Mouse (Mus musculus) heart, adult 2 months (tissue): ENCODE measurements around the gene Ninj1. TPM values are rescaled to one million over a fixed set of nuclear protein-coding genes. Genes with fewer than 3 reads are reported as not detected.

Experiments used
- DNase-seq, 2 experiments: peaks; one replicate each; pipeline ENCODE4 v3.0.0; 2021
- H3K27ac ChIP-seq: fragments of 200-600 bp; 2 replicates; pipeline ENCODE4 v1.8.1; 2022
- H3K27me3 ChIP-seq: fragments of 200-500 bp; 2 replicates; pipeline ENCODE4 v1.6.1; 2012; ENCODE audit warnings: mild to moderate bottlenecking, low read length, inconsistent platforms, mixed read lengths; ENCODE audit not compliant: control insufficient read depth, insufficient read depth
- H3K36me3 ChIP-seq: fragments of 200-500 bp; 2 replicates; pipeline ENCODE4 v1.6.1; 2012; ENCODE audit warnings: low read length, inconsistent platforms; ENCODE audit not compliant: control insufficient read depth, insufficient read depth
- H3K4me1 ChIP-seq: fragments of 200-500 bp; 2 replicates; pipeline ENCODE4 v1.6.1; 2011; ENCODE audit warnings: low read length; ENCODE audit not compliant: control insufficient read depth, insufficient read depth
- H3K4me3 ChIP-seq: fragments of 200-600 bp; 2 replicates; pipeline ENCODE4 v1.8.1; 2022
- H3K79me2 ChIP-seq: fragments of 200-500 bp; replicated peaks from 2 replicates; pipeline ENCODE4 v1.6.1; 2012; ENCODE audit warnings: mild to moderate bottlenecking, inconsistent platforms, low read length, moderate library complexity, mixed read lengths; ENCODE audit not compliant: control insufficient read depth, insufficient read depth
- H3K9ac ChIP-seq: fragments of 200-500 bp; 2 replicates; pipeline ENCODE4 v1.6.1; 2012; ENCODE audit warnings: low read depth, mild to moderate bottlenecking, control low read depth, inconsistent platforms, low read length, mixed read lengths
- CTCF ChIP-seq: fragments of 200-600 bp; IDR thresholded peaks from 2 replicates; pipeline ENCODE4 v1.8.1; 2022; ENCODE audit warnings: antibody characterized with exemption, mild to moderate bottlenecking, moderate library complexity
- EP300 ChIP-seq: fragments of 200-500 bp; IDR thresholded peaks from 2 replicates; pipeline ENCODE4 v1.6.1; 2011; ENCODE audit warnings: low read depth, low read length, control low read depth; ENCODE audit not compliant: insufficient read depth
- POLR2A ChIP-seq: fragments of 200-500 bp; IDR thresholded peaks from 2 replicates; pipeline ENCODE4 v1.6.1; 2011; ENCODE audit warnings: mild to moderate bottlenecking, low read depth, low read length, control low read depth; ENCODE audit not compliant: insufficient read depth
- WGBS: fragments of 180-500 bp; shearing (Covaris S2); methylation state at CpG from one replicate; pipeline ENCODE4 v1.1.7; 2018; 5-methylcytosine and 5-hydroxymethylcytosine counted together
- intact Hi-C: fragments of 180-260 bp; cut with DNase I; formaldehyde crosslinking; loops from one replicate; pipeline ENCODE4 v1.15.1; 2025
- polyA plus RNA-seq: library from polyadenylated mRNA; depleted of rRNA; stranded (reverse); fragments of >200 nt; gene quantifications from 2 replicates; pipeline ENCODE4 v1.2.3, GENCODE M21; 2012
- total RNA-seq, 2 experiments: library from RNA; stranded (reverse); gene quantifications; 2 replicates each; pipeline ENCODE4 v1.2.3; 2021

The Ninj1 gene
- total and polyA plus RNA-seq, 3 experiments = 108 to 220 (median 152) TPM

- Histone ChIP-seq H3K9ac (no peak overlapping the region), H3K36me3 (no peaks in the 10 kb centered on the region), H3K4me1 (peaks cover 7% of the 10 kb centered on the region), H3K79me2 (no peaks in the 10 kb centered on the region), H3K27me3 (no peaks in the 10 kb centered on the region), H3K27ac (no peak overlapping the region), H3K4me3 (no peak overlapping the region)
- WGBS = 89% methylated on average over 3 of the region's 3 CpGs
- TF ChIP-seq POLR2A (no peak), EP300 (no peak), CTCF (no peak)
- intact Hi-C loops = no loop called here
- peak in 1 of 2 experiments; percentile 4 for DNase-seq
Measured at GRCm38 (mm10) chr13:49181411-49181984, 5.8 kb upstream of the Ninj1 start.

- Histone ChIP-seq H3K27ac (no peak overlapping the region), H3K4me3 (no peak overlapping the region), H3K36me3 (no peaks in the 10 kb centered on the region), H3K79me2 (no peaks in the 10 kb centered on the region), H3K4me1 (peaks cover 14% of the 10 kb centered on the region), H3K9ac (no peak overlapping the region), H3K27me3 (no peaks in the 10 kb centered on the region)
- WGBS = 72% methylated on average over 5 of the region's 5 CpGs
- DNase-seq = no peak
- intact Hi-C loops = no loop called here
- TF ChIP-seq CTCF (no peak), EP300 (no peak), POLR2A (no peak)
Measured at GRCm38 (mm10) chr13:49183161-49183560, 4.1 kb upstream of the Ninj1 start.

DNA sequence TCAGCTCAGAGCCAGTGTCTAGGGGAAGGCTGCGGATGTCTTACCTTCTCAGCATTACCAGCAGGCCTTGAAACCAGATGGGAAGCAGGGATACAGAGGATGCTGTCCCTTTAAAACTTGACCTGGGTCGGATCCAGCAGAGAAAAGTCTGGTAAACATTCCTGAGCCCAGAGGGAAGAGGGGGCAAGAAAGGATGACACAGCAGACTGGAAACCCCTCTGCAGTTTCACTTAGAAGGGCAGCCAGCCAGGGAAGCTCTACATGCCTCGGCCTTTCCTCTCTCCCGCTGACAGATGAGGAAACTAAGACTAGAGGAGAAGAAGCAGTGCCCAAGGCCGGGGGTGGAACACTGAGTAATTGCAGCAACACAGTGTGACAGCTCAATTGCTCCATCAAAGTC, 3.6 kb upstream of the Ninj1 start:
- Histone ChIP-seq H3K27ac (no peak overlapping the region), H3K4me1 (peaks cover 13% of the 10 kb centered on the region), H3K36me3 (no peaks in the 10 kb centered on the region), H3K9ac (no peak overlapping the region), H3K4me3 (no peak overlapping the region), H3K27me3 (no peaks in the 10 kb centered on the region), H3K79me2 (no peaks in the 10 kb centered on the region)
- TF ChIP-seq EP300 (no peak), POLR2A (no peak), CTCF (no peak)
- intact Hi-C loops = no loop called here
- DNase-seq = peak in 1 of 2 experiments; percentile 31
- 56% methylated on average over 5 of the region's 5 CpGs for WGBS

- no peaks in the 10 kb centered on the region for H3K36me3 ChIP-seq
- H3K27ac ChIP-seq = peak overlapping the region; percentile 99
- H3K27me3 ChIP-seq = no peaks in the 10 kb centered on the region
- peak overlapping the region; percentile 31; the same call in 1 of the 2 replicates for H3K4me3 ChIP-seq
- WGBS = 15% methylated on average over 11 of the region's 11 CpGs
- H3K4me1 ChIP-seq = peaks cover 26% of the 10 kb centered on the region
- intact Hi-C loops = no loop called here
- no peak for DNase-seq
- H3K79me2 ChIP-seq = no peaks in the 10 kb centered on the region
- TF ChIP-seq EP300 (no peak), POLR2A (no peak), CTCF (no peak)
- peak overlapping the region; percentile 51 for H3K9ac ChIP-seq
Measured at GRCm38 (mm10) chr13:49186798-49187287, 442 bp upstream of the Ninj1 start.

DNA sequence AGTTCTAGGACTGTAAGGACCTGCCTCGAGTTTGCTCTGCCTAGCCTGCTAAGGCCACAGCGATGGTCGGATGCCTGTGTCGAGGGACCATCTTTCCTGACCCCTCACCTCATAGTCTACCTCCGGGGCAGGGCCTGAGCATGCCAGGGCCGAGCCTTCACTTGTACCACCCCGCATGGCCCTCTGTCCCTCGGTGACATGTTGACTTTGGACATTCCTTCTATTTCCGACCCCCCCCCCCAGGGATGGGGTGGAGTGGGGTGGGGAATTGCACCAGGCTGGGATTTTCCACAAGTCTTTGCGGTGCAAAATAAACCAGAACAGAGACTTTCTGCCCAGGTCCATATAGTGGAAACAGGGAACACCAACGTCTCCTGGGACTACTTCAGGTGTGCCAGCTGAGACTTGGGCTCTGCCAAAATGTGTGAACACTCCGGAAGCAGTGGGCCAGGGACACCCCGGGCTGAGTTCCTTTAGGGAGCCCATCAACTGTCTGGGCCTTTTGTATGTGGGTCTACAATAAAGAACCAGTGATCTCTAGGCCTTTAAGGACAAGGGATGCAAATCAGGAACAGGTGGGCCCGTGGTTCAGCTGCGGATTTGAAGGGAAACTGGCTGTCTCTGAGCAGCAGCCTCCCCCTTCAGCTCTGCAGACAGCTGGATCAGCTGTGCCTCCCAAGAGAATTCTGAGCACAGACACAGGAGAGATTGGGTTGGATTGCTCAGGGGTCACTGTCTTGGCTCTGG, 1.1 kb downstream of the Ninj1 start:
- intact Hi-C loops = no loop called here
- H3K79me2 ChIP-seq = no peaks in the 10 kb centered on the region

GRCm38 (mm10) chr13:49188966-49189360, 1.7 kb downstream of the Ninj1 start:
- peak overlapping the region; percentile 99 for H3K27ac ChIP-seq
- H3K27me3 ChIP-seq = no peaks in the 10 kb centered on the region
- TF ChIP-seq POLR2A = no peak
- no peaks in the 10 kb centered on the region for H3K79me2 ChIP-seq
- peak overlapping the region; percentile 83; the same call in 1 of the 2 replicates for H3K9ac ChIP-seq
- no peak overlapping the region for H3K4me3 ChIP-seq
- intact Hi-C loops = no loop called here
- 67% methylated on average over 2 of the region's 2 CpGs for WGBS
- no peak for DNase-seq
- H3K36me3 ChIP-seq = no peaks in the 10 kb centered on the region
- peaks cover 26% of the 10 kb centered on the region for H3K4me1 ChIP-seq

More for the DNA sequence above, 1.1 kb downstream of the Ninj1 start:
- TF ChIP-seq EP300 (no peak), POLR2A (no peak), CTCF (no peak)
- Histone ChIP-seq H3K9ac (peak overlapping the region; percentile 83), H3K36me3 (no peaks in the 10 kb centered on the region), H3K27me3 (no peaks in the 10 kb centered on the region), H3K4me3 (peak overlapping the region; percentile 78), H3K4me1 (peaks cover 26% of the 10 kb centered on the region), H3K27ac (peak overlapping the region; percentile 99)
- DNase-seq = no peak
- WGBS = 19% methylated on average over 15 of the region's 15 CpGs
